21 mouse cellular contexts compared by ENCODE assay signal in the genomic region with DNA sequence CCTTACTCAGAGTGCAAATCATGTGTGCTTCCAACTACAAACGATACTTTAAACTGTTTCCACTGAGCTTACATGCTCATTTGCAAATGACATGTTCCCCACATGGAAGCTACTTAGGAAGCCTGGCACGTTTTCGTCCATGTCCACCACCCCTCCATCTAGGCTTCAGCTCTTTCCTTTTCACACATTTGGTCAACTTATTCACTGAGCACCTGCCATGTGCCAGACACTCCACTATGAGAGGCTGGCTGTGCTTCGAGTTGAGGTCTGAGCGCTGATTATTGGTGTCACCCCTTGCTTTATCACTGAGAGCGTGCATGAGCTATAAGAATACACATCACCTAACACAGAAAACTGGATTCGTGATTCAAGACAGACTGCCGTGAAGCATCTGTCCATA.
"Had no signal": no experiment of that assay in that cellular context is flagged by ENCODE, and none has a peak within 500 bp of the region (broad histone marks: within the 10 kb centered on the region; RNA-seq: fewer than 3 reads in every experiment).

No protein-coding gene starts in this region.

- H3K4me3 ChIP-seq: lung, embryonic 15.5 days; megakaryocyte, embryonic 14.5 days; midbrain, embryonic 13.5 days; myocyte; neural tube, embryonic 13.5 days; neural tube, embryonic 15.5 days had no signal

- H3K9ac ChIP-seq: lung, embryonic 15.5 days; midbrain, embryonic 13.5 days; neural tube, embryonic 13.5 days; neural tube, embryonic 15.5 days had no signal

- DNase-seq: lung, adult 2 months; lung, postnatal 14 days; lung, postnatal 36 days; retina, postnatal 1 day; right cerebral cortex, adult 18-20 months; right cerebral cortex, postnatal 25 days; right cerebral cortex, postnatal 4 days; spleen, adult 18-20 months; thymus, adult 18-20 months; thymus, postnatal 14 days; thymus, postnatal 36 days had no signal

- H3K27me3 ChIP-seq: lung, embryonic 15.5 days; megakaryocyte, embryonic 14.5 days; midbrain, embryonic 13.5 days; neural tube, embryonic 13.5 days; neural tube, embryonic 15.5 days had no signal

- H3K27ac ChIP-seq: lung, embryonic 15.5 days; macrophage; midbrain, embryonic 13.5 days; neural tube, embryonic 13.5 days; neural tube, embryonic 15.5 days had no signal

- H3K4me1 ChIP-seq: lung, embryonic 15.5 days; midbrain, embryonic 13.5 days; neural tube, embryonic 13.5 days; neural tube, embryonic 15.5 days had no signal

- H3K4me2 ChIP-seq: lung, embryonic 15.5 days; midbrain, embryonic 11.5 days; midbrain, embryonic 13.5 days; neural tube, embryonic 13.5 days; neural tube, embryonic 15.5 days had no signal

- H3K9me3 ChIP-seq: lung, embryonic 15.5 days; megakaryocyte, embryonic 14.5 days; midbrain, embryonic 13.5 days; neural tube, embryonic 13.5 days; neural tube, embryonic 15.5 days had no signal

- ATAC-seq: lung, postnatal 0 days; midbrain, embryonic 13.5 days; midbrain, embryonic 16.5 days had no signal
